Mouse (Mus musculus) midbrain, embryonic 16.5 days (tissue): ENCODE results near the gene Il16. TPM values are rescaled to one million over a fixed set of nuclear protein-coding genes. Genes with fewer than 3 reads are reported as not detected.

Source experiments
- ATAC-seq: fragments of 200-750 bp; cut with Nextera tagmentation; 2 replicates; pipeline ENCODE4 v1.8.0; 2017; ENCODE audit warnings: moderate TSS enrichment
- H3K27ac ChIP-seq: fragments of 300-500 bp; sonication (generic); 2 replicates; pipeline ENCODE4 v1.5.1; 2014; ENCODE audit warnings: mild to moderate bottlenecking, low read length, mixed read lengths
- H3K27me3 ChIP-seq: fragments of 300-500 bp; sonication (generic); 2 replicates; pipeline ENCODE4 v1.6.1; 2014; ENCODE audit warnings: low read depth, low read length, mixed read lengths; ENCODE audit not compliant: control insufficient read depth, insufficient read depth
- H3K36me3 ChIP-seq: fragments of 300-500 bp; sonication (generic); 2 replicates; pipeline ENCODE4 v1.6.1; 2014; ENCODE audit warnings: mild to moderate bottlenecking, low read length, moderate library complexity, mixed read lengths; ENCODE audit not compliant: control insufficient read depth, insufficient read depth
- H3K4me1 ChIP-seq: fragments of 300-500 bp; sonication (generic); 2 replicates; pipeline ENCODE4 v1.6.1; 2014; ENCODE audit warnings: mild to moderate bottlenecking, low read length, mixed read lengths; ENCODE audit not compliant: control insufficient read depth, insufficient read depth
- H3K4me2 ChIP-seq: fragments of 300-500 bp; sonication (generic); 2 replicates; pipeline ENCODE4 v1.6.1; 2014; ENCODE audit warnings: mild to moderate bottlenecking, low read length, mixed read lengths
- H3K4me3 ChIP-seq: fragments of 300-500 bp; sonication (generic); 2 replicates; pipeline ENCODE4 v1.5.1; 2014; ENCODE audit warnings: low read depth, mild to moderate bottlenecking, low read length, moderate library complexity, mixed read lengths
- H3K9ac ChIP-seq: fragments of 300-500 bp; sonication (generic); 2 replicates; pipeline ENCODE4 v1.6.1; 2014; ENCODE audit warnings: low read depth, low read length, mixed read lengths
- H3K9me3 ChIP-seq: fragments of 300-500 bp; sonication (generic); replicated peaks from 2 replicates; pipeline ENCODE4 v1.6.1; 2014; ENCODE audit warnings: mild to moderate bottlenecking, low read length, mixed read lengths; ENCODE audit not compliant: control insufficient read depth, poor library complexity, severe bottlenecking
- WGBS: fragments of 180-500 bp; shearing (Covaris S2); extraction: QIAGEN DNeasy Blood & Tissue Kit; methylation state at CpG from one replicate; pipeline ENCODE4 v1.1.7; 2014; 5-methylcytosine and 5-hydroxymethylcytosine counted together
- polyA plus RNA-seq: library from polyadenylated mRNA; unstranded; fragments of >200 nt; fragmentation: Nextera tagmentation; extraction: Ambion mirVana; gene quantifications from 2 replicates; pipeline ENCODE4 v1.2.1, GENCODE M21; 2015

Gene Il16
- polyA plus RNA-seq, 1 experiment from 2014 or later = 0.84 TPM

DNA sequence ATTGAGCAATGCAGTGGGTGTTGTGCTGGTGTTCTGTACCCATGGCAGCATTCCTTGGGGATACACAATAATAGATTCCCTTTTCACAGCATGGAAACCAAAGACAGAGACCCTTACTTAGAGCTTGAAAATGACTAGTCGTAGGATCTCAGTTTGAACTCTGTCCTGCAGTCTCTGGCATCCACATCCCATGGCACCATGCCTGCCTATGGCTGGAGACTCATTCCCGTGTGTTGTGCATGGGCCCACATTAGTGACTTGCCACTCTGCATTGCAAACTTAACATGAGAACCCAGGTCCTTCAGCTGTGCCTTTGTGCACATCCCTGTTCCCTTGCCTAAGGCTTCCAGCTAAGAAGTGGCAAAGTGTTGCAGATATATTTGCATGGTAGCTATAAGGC, 100.8 kb downstream of the Il16 start:
- H3K4me2 ChIP-seq = no peak overlapping the region
- WGBS = 90% methylated on average over 2 of the region's 2 CpGs
- H3K27me3 ChIP-seq = no peaks in the 10 kb centered on the region
- no peaks in the 10 kb centered on the region for H3K4me1 ChIP-seq
- no peak overlapping the region for H3K27ac ChIP-seq
- H3K9ac ChIP-seq = no peak overlapping the region
- peaks cover 2% of the 10 kb centered on the region; the same call in 1 of the 2 replicates for H3K36me3 ChIP-seq
- H3K9me3 ChIP-seq = no peaks in the 10 kb centered on the region
- ATAC-seq = no peak
- no peak overlapping the region for H3K4me3 ChIP-seq

GRCm38 (mm10) chr7:83643581-83643980, 101.9 kb downstream of the Il16 start:
- Histone ChIP-seq H3K27me3 (no peaks in the 10 kb centered on the region), H3K27ac (no peak overlapping the region), H3K4me3 (no peak overlapping the region), H3K36me3 (peaks cover 2% of the 10 kb centered on the region; the same call in 1 of the 2 replicates), H3K9ac (no peak overlapping the region), H3K4me1 (no peaks in the 10 kb centered on the region), H3K9me3 (no peaks in the 10 kb centered on the region), H3K4me2 (no peak overlapping the region)
- 89% methylated on average over 6 of the region's 6 CpGs for WGBS
- no peak for ATAC-seq

GRCm38 (mm10) chr7:83641163-83641562, 104.4 kb downstream of the Il16 start:
- 65% methylated on average over 2 of the region's 2 CpGs for whole genome bisulfite sequencing

GRCm38 (mm10) chr7:83640581-83640980, 104.9 kb downstream of the Il16 start:
- 97% methylated on average over 5 of the region's 5 CpGs for WGBS
- no peaks in the 10 kb centered on the region for H3K27me3 ChIP-seq
- no peak for ATAC-seq
- no peaks in the 10 kb centered on the region for H3K4me1 ChIP-seq
- H3K4me2 ChIP-seq = no peak overlapping the region
- no peak overlapping the region for H3K9ac ChIP-seq
- H3K36me3 ChIP-seq = peaks cover 2% of the 10 kb centered on the region; the same call in 1 of the 2 replicates
- no peaks in the 10 kb centered on the region for H3K9me3 ChIP-seq
- H3K27ac ChIP-seq = no peak overlapping the region
- H3K4me3 ChIP-seq = no peak overlapping the region

More at GRCm38 (mm10) chr7:83641163-83641562, 104.4 kb downstream of the Il16 start:
- Histone ChIP-seq H3K4me2 (no peak overlapping the region), H3K27ac (no peak overlapping the region), H3K36me3 (peaks cover 2% of the 10 kb centered on the region; the same call in 1 of the 2 replicates), H3K4me1 (no peaks in the 10 kb centered on the region), H3K9me3 (no peaks in the 10 kb centered on the region), H3K4me3 (no peak overlapping the region), H3K27me3 (no peaks in the 10 kb centered on the region), H3K9ac (no peak overlapping the region)
- no peak for ATAC-seq

DNA sequence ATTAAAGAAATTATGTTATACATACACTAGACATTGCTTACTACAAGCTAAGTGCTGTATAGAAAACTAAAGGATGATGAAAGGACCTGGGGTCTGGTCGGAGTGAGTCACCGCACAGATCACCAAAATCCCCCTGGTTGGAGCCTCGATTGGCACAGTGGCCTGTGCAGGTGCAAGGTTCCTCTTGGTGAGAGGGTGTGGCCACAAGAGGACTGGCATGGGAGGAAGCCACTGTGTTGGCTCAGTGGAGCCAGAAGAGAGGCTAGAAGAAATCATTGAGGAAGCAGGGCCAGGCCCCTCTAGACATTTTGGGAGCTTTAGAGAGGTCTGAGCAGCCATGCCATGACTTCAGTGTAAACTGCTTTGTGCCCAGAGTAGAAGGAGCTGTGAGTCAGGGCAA, 106.4 kb downstream of the Il16 start:
- no peaks in the 10 kb centered on the region for H3K4me1 ChIP-seq
- H3K9ac ChIP-seq = no peak overlapping the region
- no peaks in the 10 kb centered on the region for H3K9me3 ChIP-seq
- no peak overlapping the region for H3K4me2 ChIP-seq
- no peak overlapping the region for H3K4me3 ChIP-seq
- H3K27me3 ChIP-seq = no peaks in the 10 kb centered on the region
- no peak for ATAC-seq
- peaks cover 2% of the 10 kb centered on the region; the same call in 1 of the 2 replicates for H3K36me3 ChIP-seq
- WGBS = 84% methylated on average over 3 of the region's 3 CpGs
- no peak overlapping the region for H3K27ac ChIP-seq

DNA sequence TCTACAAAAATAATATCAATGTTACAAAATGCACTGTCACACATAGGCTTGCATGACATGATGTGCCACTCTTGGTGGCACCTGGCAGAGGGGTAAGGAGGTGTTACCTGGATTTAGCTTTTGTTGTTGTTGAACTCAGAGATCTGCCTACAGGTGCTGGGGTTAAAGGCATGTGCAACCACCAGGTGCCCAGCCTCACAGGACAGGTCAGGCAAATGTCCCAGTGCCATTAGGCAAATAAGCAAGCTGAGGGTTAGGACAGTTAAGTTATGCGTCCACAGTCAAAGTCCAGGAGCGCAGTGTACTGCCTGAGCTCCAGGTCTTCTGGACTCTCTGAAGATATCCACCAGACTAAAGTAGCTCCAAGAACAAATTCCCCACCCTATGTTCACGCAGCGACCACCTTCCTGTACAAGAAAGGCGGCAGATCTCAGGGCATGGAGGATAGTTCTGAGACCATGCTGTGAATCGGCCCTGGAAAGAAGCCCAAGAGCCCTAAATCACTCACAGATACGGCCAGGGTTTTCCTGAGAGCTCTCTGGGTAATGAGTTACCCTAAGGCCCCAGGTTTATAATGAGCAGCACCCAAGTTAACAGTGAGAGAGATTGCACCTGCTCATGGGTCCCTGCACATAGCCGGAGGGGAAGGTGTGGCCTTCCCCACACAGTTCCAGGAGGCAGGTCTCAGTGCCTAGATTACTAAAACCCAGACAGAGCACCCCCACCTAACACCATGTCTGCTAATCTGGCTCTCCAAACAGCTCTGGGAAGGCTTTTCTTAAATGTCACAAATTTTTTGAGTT, 107.5 kb downstream of the Il16 start:
- 89% methylated on average over 8 of the region's 8 CpGs for WGBS

GRCm38 (mm10) chr7:83636425-83636824, 109.1 kb downstream of the Il16 start:
- H3K36me3 ChIP-seq = peaks cover 2% of the 10 kb centered on the region; the same call in 1 of the 2 replicates
- 88% methylated on average over 8 of the region's 8 CpGs for WGBS
- peaks cover 7% of the 10 kb centered on the region for H3K4me1 ChIP-seq
- H3K9me3 ChIP-seq = no peaks in the 10 kb centered on the region
- no peak overlapping the region for H3K9ac ChIP-seq
- no peaks in the 10 kb centered on the region for H3K27me3 ChIP-seq
- ATAC-seq = no peak
- H3K27ac ChIP-seq = no peak overlapping the region
- no peak overlapping the region for H3K4me2 ChIP-seq
- H3K4me3 ChIP-seq = no peak overlapping the region

More for the DNA sequence above, 107.5 kb downstream of the Il16 start:
- Histone ChIP-seq H3K9me3 (no peaks in the 10 kb centered on the region), H3K27ac (no peak overlapping the region), H3K27me3 (no peaks in the 10 kb centered on the region), H3K4me3 (no peak overlapping the region), H3K4me2 (no peak overlapping the region), H3K4me1 (no peaks in the 10 kb centered on the region), H3K36me3 (peaks cover 2% of the 10 kb centered on the region; the same call in 1 of the 2 replicates), H3K9ac (no peak overlapping the region)
- no peak for ATAC-seq

DNA sequence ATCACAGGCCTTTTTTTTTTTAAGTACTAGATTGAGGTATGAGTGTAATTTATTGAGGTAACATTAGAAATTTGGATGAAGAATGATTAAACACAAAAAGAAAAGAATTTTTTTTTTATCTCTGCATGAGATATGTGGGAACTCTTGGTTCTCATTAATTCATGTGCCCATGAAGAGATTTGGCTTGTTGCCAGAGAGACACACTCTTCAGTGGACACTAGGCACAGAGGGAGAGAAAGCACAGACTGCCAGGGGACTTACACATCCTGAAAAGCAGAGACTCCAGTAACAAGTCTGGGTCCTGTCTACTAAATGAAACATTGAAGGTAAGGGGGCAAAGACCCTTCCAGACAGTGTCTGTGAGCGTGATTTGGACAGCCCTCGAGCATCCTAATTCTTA, 109.8 kb downstream of the Il16 start:
- Histone ChIP-seq H3K27ac (no peak overlapping the region), H3K4me2 (no peak overlapping the region), H3K4me3 (no peak overlapping the region), H3K36me3 (peaks cover 2% of the 10 kb centered on the region; the same call in 1 of the 2 replicates), H3K9me3 (no peaks in the 10 kb centered on the region), H3K4me1 (peaks cover 13% of the 10 kb centered on the region), H3K27me3 (no peaks in the 10 kb centered on the region), H3K9ac (no peak overlapping the region)
- 85% methylated on average over 2 of the region's 2 CpGs for WGBS
- no peak for ATAC-seq

DNA sequence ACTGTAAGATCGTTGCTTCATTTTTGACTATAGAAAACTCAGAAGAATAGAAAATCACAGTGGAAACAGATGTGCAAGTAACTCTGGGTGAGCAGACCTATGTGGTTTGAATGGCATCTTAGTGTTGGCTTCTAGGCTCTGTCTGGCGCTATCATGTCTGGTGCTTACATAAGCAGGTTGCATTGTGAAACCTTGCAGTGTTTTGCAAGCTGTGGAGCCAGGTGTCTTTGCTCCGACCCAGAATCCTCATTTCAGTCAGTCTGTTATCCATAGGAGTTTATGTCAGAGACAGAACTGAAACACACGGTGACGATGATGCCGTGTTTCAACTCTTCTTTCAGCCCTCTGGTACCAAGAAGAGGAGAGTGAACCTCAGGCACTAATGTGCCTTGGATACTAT, 111.7 kb downstream of the Il16 start:
- Histone ChIP-seq H3K4me1 (peaks cover 13% of the 10 kb centered on the region), H3K4me2 (no peak overlapping the region), H3K9me3 (no peaks in the 10 kb centered on the region), H3K4me3 (no peak overlapping the region), H3K9ac (no peak overlapping the region), H3K36me3 (no peaks in the 10 kb centered on the region), H3K27me3 (no peaks in the 10 kb centered on the region), H3K27ac (no peak overlapping the region)
- ATAC-seq = no peak
- 92% methylated on average over 6 of the region's 6 CpGs for WGBS
